Mouse (Mus musculus) G1E (cell line): ENCODE data around the gene Adgre5.

Source experiments
- CTCF ChIP-seq: IDR thresholded peaks from 2 replicates; pipeline ENCODE4 v1.5.1; 2012; ENCODE audit warnings: low read depth, low read length, inconsistent platforms, mixed read lengths
- GATA1 ChIP-seq: IDR thresholded peaks from 2 replicates; pipeline ENCODE4 v1.6.1; 2012; ENCODE audit warnings: borderline replicate concordance, low read length, inconsistent platforms, mixed read lengths
- GATA2 ChIP-seq: IDR thresholded peaks from 2 replicates; pipeline ENCODE4 v1.6.1; 2012; ENCODE audit warnings: low read depth, low read length, inconsistent platforms, borderline replicate concordance
- TAL1 ChIP-seq: conservative IDR thresholded peaks from 2 replicates; pipeline ENCODE4 v1.6.1; 2012; ENCODE audit warnings: low read depth, low read length, inconsistent platforms, mixed read lengths

DNA sequence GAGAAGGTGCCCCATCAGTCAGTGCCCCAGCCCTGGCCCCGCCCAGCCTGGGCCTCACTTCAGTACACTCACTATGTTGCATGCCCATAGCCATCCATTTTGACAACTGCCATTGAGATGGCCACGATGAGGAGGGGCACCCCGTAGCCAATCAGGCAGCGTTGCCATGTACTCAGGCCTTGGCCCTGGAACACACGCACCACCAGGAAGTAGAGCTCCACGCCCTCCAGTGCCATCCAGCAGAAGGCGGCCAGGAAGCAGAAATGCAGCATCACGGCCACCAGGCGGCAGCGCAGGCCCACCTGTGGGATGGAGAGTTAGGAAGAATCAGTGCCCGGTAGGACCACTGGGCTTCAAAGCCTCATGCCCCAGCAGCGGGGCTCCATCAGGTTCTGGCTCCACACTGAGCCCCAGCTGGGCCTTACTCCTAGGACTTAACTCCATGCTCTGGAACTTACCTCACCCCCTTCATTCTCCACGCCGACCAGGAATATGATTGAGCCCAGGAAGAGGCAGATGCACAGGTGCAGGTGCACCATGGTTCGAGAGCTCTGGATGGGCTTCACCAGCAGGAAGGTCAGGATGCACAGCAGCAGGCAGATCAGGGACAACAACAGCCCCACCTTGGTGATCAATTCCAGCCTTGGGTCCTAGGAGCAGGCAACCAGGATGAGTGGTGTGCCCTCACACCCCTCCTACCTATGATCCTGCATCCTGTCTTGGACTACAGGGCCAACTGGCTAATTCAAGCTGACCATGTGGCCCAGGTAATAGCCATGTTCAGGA lies 16.2 kb downstream of the Adgre5 start:
- peak; percentile 54 for TF ChIP-seq CTCF
- TF ChIP-seq GATA1 = no peak
- no peak for TF ChIP-seq TAL1
- no peak for TF ChIP-seq GATA2
